Mouse (Mus musculus): ENCODE measurements around the gene Cldn11.
A peak's percentile ranks its signal among the peaks of the same experiment; 100 is the strongest.
"Not testable (repeated sequence)": the region's sequence is repeated elsewhere in the genome, so short reads cannot be mapped to it uniquely, and the experiment has no call there.

Cldn11 gene

DNA sequence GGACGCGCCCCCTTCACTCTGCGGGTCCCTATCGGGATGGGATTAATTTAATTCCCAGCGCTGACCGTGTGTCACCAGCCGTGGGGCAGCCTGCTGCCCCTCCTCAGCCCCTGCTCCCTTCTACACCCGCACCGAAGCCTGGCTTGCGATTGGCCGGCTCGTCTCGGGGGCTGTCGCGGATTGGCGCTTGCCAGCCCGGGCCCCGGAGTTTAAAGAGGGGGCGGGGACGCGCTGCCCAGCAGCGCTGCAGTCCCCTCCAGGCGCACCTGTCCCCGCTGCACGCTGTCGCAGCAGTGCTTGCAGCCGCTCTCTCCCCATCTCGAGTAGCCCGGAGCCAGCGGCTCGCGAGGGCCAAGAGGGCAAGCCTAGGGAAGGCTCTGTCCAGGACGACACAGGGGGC, at the start of gene Cldn11:
Gene Cldn11 (plus strand): TSS at position 215 of the 400 bp plus-strand sequence.
- DNase-seq (ENCODE audit: low spot score) = no peak

DNA sequence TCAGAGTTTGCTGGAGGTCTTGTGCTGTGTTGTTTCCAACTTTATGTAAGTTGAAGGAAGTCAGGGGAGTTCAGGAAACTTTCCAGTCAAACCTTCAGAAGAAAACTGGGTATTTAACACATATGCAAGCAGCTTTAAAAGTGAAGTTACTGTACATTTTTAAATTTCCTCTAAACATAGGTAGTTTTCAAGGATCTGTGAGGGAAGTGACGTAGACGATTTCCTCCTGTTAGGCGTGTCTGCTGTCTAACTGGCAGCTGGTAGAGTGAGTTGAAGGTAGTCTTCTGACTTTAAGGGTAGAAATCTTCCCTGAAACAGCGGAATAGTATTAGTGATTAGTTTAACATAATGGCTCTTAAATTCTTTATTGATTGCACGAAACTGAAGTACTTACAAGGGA, 49.7 kb upstream of the Cldn11 start:
- DNase-seq (ENCODE audit: low spot score) = no peak

DNA sequence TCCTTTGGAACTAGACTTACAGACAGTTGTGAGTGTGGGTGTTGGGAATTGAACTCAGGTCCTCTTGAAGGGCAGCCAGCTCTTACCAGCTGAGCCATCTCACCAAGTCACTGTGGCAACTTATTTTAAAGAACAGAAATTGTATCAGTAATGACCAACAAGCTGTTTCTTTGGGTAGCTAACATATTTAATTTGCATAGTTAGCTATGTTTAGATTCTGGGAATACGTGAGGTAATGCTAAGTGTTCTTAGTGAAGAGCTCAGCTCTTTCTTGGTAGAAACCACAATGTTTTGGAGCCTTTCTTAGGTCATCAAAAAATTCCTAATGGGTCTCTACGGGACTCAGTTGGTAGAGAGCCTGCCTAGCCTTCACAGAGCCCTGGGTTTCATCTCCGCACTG, 48.9 kb upstream of the Cldn11 start:
- no peak for DNase-seq (ENCODE audit: low spot score)

DNA sequence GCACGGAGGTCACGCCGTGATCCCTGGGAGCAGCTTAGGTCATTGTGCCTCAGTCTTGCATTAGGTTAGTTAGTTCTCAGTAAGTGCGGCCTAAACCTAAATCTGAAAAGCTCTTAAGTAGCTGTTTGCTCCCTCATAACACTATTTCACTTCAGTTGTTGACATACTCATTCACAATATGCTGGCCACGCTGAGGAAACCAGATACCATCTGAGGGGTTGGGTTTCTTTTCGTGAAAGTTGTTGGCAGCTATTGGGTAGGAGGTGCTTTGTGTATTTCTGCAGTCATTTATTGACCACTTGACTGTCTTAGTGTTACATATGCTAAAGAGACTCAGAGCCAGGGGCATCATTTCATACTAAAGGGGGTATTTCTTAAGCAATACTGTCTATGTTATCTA, 44.8 kb upstream of the Cldn11 start:
- no peak for DNase-seq (ENCODE audit: low spot score)

DNA sequence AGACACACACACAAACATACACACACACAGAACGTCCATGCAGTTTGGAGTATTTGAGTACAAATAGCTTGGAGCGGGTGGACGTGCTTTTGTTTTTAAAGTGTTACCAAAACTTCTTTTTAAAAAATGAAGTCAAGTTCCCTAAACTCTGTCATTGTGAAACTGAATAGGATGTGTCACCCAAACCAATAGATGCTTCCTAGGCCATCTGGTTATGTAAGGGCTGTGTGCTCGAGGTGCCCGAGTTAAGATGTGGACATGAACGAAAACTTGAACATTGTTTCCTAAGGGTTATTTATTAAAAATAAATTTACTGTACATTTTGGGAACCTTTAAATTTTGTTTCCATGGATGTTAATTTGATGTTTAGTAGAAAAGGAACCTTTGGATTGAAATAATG, 43.1 kb upstream of the Cldn11 start:
- no peak for DNase-seq (ENCODE audit: low spot score)

DNA sequence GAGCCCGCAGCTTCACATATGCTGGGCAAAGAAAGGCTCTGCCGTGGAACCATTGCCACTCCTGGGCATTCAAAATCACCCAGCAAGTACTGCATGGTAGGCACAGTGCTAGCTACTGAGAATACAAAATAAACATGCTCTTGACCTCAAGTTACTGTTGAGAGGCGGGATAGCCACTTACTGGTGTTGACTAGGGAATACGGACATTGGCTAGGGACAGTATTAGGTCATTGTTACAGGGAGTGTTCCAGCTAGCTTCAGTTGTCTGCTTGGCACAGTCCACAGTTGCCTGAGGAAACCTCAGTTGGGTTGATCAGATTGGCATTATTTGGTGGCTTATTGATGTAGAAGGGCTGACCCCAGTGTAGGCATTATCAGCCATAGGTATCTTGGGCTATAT, 42.0 kb upstream of the Cldn11 start:
- no peak for DNase-seq (ENCODE audit: low spot score)

DNA sequence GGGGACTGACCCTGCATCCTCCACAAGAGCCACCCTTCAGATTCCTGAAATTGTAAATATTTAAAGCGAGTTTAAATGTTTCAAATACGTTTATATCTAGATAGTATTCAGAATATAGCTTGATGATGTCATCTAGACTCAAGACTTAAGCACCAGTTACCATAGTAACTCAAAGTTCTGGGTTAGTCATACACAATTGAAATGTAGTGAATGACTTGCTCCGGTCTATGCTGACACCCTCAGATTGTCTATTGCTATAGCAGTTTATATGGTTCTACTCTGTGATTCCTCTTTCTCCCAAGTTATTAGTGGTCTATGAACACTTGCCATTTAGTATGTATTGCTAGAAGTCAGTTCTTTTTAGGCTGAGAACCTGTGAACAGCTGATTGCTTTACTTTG, 40.6 kb upstream of the Cldn11 start:
- DNase-seq (ENCODE audit: low spot score) = peak; percentile 31

DNA sequence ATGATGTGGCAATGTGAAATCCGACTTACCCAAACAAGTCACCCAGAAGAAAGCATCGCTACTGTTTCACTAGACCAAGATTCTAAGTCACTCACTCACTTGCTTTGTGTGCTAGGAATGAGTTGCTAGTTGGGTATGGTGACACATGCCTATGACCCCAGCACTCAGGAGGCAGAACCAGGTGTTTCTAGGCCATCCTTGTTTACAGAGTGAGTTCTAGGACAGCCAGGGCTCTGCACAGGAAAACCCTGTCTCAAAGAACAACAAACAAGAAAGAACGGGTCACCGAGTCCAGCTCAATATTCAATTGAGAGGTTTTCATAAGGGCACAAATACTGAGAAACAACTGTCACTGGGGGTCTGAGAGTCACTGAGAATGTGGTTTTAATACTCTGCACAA, 26.6 kb upstream of the Cldn11 start:
- no peak for DNase-seq (ENCODE audit: low spot score)

DNA sequence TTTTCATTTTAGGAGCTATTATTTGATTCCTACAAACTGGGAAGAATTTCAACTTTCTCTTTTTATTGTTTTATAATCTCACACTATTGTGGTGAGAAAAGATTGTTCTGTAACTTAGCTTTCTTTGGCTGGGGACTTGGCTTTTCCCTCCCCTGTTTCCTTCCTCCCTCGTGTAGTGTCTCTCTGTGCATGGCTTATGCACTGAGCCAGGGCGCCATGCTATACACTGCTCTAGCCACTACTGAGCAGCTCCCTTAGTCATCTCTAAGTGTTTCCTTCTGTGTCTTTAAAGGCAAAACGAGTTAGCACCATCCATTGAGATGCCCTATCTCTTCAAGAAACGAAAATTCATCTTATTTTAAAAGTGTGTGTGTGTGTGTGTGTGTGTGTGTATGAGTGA, 23.4 kb upstream of the Cldn11 start:
- DNase-seq (ENCODE audit: low spot score) = no peak

DNA sequence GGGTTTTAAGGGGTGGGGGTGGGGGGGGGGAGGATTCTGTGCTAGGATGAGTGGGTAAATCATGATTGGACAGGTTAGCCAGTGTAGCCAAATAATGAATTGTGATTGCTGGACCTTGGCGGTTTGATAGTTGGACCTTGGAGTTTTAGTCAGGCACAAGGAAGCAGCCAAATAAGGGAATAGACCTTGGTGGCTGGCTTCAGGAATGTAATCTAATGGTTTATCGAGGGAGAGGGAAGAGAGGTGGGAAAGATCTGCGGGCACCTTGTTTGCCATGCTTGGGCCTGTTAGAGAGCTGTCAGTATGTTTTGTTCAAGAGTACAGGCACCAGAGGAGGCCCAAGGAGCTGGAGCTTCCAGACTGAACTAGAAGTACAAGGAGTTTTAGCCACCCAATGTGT, 22.9 kb upstream of the Cldn11 start:
- DNase-seq (ENCODE audit: low spot score) = no peak

DNA sequence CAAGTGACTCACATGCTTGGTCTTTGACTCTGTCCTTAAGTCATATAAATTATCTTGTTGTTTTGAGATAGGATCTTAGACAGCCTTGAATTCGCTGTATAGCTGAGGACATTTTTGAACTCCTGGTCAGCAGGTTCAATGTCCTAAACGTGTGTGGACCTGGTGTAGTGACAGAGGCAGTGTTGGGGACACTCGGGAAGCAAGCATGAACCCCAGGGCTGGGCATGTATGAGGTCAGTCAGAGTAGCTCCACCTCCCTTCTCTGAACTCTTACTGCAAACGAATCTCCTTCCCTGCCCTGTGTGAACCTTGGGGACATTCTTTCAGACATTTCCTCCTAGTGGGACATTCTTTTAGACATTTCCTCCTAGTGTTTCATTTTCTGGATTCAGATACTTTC, 20.0 kb upstream of the Cldn11 start:
- DNase-seq (ENCODE audit: low spot score) = no peak

DNA sequence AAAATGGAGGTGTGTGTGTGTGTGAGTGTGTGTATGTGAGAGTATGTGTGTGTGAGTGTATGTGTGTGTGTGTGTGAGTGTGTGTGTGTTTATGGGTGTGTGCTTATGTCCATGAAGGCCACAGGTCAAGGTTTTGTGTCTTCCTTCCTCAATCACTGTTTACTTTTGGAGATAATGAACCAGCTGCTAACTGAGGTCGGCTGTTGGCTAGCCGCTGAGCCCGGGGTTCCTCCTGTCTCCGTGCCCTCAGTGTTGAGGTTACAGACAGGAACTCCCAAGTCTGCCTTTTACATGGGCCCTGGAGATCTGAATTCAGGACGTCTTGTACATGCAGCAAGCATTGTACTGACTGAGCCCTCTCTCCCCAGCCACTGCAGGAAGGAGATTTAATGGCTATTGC, 16.1 kb upstream of the Cldn11 start:
- no peak for DNase-seq (ENCODE audit: low spot score)

DNA sequence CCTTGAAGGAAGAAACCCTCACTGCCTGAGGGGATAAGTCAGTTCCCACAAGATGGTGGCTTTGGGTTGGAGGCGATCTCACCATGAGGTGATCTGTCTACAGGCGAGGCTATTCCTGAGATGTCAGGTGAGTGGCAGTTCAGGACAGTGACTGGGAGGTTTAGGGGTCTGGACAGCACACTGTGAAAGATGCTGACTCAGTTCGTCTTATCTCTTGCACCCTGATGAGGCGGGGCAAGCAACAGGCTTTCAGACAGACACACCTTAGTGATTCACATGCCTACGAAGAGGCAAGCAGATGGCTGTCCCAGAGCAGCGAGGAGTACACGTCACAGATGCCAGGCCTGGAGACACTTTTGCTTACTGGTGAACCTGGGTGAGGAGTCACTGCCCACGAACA, 15.5 kb upstream of the Cldn11 start:
- DNase-seq (ENCODE audit: low spot score) = no peak

DNA sequence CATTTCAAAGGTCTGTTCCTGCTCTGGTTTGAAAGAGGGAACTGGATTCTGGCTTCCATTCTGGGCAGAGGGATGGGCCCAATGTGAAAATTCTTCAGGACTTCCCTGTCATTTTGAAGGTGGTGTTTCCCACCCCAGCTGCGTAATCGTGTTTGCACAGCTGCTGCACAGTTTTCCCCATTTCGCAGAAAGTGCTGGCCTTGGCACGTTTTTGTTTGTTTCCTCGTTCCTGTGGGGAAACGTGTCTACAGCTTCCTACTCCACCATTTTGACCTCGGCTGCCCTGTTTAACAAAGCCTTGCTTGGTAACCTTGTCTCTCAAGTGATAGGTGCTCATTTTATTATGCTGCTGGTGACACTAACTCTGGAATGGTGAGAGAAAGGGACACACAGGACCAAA, 15.0 kb upstream of the Cldn11 start:
- no peak for DNase-seq (ENCODE audit: low spot score)

DNA sequence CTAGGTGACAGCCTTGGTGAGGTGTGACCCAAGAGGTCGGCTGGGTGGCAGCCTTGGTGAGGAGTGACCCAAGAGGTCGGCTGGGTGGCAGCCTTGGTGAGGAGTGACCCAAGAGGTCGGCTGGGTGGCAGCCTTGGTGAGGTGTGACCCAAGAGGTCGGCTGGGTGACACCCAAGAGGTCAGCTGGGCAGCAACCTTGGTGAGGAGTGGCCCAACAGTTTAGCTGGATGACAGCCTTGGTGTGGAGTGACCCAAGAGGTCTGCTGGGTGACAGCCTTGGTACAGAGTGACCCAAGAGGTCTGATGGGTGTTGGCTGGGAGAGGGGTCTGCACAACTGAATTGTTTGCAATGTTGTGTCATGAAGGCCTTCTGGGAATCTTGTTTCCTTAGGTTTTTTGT, 13.1 kb upstream of the Cldn11 start:
- DNase-seq (ENCODE audit: low spot score) = not testable (repeated sequence)

DNA sequence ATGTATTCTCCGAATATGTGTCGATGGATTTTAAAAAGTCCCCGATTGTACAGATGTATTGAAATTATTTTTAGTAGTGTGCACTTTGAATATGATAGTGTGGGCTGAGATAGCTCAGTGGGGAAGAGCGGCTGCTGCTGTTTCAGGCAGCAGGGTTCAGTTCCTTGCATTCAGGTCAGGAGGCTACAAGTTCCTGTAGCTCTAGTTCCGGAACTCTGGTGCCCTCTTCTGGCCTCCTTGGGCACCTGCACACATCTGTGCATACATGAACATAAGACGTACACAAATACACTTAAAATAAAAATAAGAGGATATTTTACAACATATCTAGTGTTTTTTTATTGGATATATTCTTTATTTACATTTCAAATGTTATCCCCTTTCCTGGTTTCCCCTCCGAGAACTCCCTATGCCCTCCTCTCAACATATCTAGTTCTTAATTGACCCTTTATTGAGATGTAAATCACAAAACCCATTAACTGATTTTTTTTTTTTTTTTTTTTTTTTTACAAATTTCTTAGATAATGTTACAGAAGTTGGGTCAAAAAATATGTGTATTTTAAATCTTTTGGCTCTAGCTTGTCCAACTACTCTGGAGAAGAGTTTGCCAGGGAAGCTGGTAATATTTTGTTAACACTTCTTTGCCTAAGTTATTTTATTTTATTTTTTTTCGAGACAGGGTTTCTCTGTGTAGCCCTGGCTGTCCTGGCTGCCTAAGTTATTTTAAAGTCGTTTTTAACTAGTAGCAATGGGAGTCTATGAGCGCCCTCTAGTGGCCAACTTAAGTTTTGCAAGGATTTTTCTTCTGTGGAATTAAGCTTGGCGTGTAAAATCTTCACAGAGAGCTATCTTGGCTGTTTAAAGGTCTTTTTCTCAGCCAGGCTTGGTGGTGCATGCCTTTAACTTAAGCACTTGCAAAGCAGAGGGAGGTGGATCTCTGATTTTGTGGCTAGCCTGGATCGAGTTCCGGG, 11.0 kb upstream of the Cldn11 start:
- DNase-seq (ENCODE audit: low spot score) = peak; percentile 67

DNA sequence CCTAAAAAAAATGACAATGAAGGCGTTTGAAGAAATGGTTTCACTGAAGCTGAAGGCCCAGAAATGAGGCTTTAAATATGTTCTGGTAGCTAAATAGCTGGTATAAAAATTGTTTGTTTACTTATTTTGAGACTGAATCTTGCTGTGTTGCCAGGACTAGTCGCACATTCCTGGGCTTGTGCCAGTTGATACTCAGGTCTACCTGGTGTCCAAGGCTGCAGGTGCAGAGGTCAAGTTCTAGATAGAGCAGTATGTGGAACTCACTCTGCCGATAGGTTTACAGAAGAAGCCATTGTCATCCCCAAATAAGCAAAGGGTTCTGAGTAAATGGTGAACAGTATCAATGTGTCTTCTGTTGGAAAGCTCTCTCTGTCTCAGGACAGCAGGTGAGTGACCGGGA, 8.1 kb upstream of the Cldn11 start:
- no peak for DNase-seq (ENCODE audit: low spot score)

DNA sequence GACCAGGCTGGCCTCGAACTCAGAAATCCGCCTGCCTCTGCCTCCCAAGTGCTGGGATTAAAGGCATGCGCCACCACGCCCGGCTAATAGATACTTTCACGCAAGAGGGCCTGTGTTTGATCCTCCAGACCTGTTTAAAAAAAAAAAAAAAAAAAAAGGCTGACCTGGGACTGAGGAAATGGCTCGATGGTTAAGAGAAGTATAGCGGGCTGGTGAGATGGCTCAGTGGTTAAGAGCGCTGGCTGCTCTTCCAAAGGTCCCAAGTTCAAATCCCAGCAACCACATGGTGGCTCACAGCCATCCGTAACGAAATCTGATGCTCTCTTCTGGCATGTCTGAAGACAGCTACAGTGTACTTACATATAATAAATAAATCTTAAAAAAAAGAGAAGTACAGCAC, 4.5 kb upstream of the Cldn11 start:
- DNase-seq (ENCODE audit: low spot score) = not testable (repeated sequence)

DNA sequence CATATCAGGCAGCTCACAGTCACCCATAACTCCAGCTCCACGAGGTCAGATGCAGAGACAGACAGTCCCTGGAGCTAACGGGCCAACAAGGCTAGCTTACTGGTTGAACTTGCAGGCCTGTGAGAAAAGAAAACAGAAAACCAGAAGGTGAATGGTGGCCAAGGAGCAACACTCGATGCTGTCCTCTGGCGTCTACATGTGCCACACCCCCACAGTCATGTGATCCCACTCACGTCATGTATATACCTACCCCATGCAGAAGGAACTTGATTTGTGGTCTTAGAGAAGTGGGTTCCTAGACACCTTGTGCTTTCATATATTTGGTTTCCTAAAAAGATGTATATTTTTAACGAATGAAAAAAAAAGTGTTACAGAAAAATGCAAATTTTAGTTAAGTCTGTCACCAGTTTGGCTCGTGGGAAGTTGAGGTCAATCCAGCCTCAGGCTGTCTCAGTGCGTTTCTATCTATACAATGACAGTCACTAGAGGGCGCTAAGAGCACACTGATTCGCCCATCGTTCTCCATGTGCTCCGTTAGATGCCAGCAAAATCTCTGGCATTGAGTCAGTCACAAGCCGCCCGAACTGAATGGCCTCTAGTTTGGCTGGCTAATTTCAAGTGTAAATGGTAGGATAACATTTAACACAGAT, 4.0 kb upstream of the Cldn11 start:
- peak; percentile 51 for DNase-seq (ENCODE audit: low spot score)

DNA sequence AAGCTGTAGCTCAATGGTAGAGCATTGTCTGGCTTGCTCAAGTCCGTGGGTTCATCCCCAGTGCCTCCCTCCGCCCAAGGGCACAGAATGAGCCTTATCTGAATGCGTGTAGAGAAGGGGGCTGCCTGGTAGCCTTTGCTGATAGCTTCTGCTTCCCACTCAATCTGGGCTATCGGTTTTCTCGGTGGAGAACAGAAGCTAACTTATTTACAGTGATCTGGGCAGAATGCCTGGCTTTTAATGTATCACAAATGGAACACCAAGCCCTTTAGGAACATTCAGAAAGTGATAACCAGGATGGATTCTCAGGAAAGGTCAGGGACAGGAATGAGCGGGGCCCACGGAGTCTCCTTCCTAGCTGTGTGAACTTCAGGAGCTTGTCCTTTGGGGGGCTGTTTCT, 1.1 kb upstream of the Cldn11 start:
- DNase-seq (ENCODE audit: low spot score) = no peak

DNA sequence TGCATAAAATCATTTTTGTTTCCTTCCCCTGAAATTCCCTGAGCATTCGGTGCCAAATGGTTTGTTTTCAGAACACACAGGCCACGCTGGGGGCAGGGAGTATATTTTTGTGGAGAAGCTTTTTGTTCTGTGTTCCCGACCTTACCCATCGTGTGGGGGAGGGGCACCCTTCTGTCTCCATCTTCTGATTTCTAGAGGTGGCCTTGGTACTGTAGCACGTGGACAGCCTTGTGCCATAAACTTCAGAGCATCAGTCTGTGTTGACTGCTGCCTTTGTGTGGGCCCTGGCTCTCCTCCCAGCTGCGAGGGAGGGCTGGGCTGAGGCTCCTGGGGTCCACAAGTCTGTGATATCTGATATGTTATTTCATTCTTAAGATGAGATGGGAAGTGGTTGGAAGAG, 2.4 kb downstream of the Cldn11 start:
- DNase-seq (ENCODE audit: low spot score) = no peak

DNA sequence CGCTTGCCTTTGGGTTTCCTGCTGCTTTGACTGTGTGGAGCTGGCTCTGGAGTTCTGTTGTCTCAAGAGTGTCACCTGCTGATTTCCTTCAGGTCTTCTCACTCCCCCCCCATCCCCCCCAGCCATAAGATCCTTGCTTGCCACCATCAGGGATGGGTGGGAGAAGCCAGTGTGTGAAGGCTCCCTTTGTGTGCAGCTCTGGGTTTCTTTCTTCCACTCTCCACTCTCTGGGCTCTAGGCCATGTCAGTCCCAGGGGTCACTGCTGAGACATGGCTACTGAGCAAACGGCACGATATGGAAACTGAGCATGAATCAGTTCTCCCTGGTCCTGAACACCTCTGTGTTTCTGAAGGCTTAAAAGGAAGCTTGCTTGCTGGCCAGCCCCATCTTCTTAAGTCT, 6.4 kb downstream of the Cldn11 start:
- no peak for DNase-seq (ENCODE audit: low spot score)

DNA sequence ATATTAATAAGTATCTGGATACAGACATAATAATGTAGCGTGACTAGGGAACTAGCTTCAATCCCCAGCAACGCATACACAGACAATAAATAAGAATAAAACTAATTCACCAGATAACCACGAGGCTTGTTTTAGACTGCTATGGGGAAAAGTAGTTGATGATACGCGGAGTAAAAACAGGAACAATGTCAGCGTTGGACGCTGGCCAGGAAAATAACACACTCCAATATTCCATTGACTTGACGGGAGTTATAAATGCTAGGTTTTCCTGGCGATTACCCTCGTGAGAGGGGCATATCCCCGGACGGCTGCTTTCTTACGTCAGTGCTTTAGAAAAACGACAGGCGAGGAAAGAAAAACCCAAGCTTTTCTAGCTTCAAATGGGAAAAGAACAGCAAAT, 8.1 kb downstream of the Cldn11 start:
- DNase-seq (ENCODE audit: low spot score) = no peak

DNA sequence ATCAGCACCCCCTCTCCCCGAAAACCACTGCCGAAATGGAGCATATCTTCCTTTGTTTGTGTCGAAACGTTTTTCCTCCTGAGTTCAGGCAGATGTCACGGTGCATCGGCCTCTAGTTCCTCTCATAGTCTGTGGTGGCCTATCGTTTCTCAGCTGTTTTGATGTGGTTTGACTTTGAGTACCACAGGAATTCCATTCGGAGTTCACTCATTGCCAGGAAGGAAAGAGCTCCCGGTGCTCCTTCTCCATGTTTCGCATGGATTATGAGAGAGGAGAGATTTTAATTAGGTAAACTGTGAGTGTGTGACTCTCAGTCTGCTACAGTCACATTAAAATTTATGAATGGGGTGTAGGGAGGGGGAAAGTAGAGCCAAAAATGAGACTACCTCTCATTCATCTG, 10.3 kb downstream of the Cldn11 start:
- no peak for DNase-seq (ENCODE audit: low spot score)
